Mouse (Mus musculus) myocyte (in vitro differentiated cells): ENCODE results near the gene Apobr.

Experiments used
- MAX ChIP-seq: IDR thresholded peaks from one replicate; pipeline ENCODE4 v1.6.1; 2011; ENCODE audit warnings: low read depth, mild to moderate bottlenecking, control low read depth
- POLR2A ChIP-seq: IDR thresholded peaks from one replicate; pipeline ENCODE4 v1.6.1; 2011; ENCODE audit warnings: low read depth, mild to moderate bottlenecking, control low read depth, moderate library complexity; ENCODE audit not compliant: insufficient read length
- SRF ChIP-seq: IDR thresholded peaks from one replicate; pipeline ENCODE4 v1.6.1; 2011; ENCODE audit warnings: low read depth; ENCODE audit not compliant: control insufficient read depth, insufficient read length
- TCF12 ChIP-seq: IDR thresholded peaks from one replicate; pipeline ENCODE4 v1.6.1; 2011; ENCODE audit warnings: mild to moderate bottlenecking, control low read depth; ENCODE audit not compliant: poor library complexity, insufficient read depth, severe bottlenecking
- TCF3 ChIP-seq: IDR thresholded peaks from one replicate; pipeline ENCODE4 v1.6.1; 2011; ENCODE audit warnings: low read depth, control low read depth; ENCODE audit not compliant: insufficient read length
- USF1 ChIP-seq: IDR thresholded peaks from one replicate; pipeline ENCODE4 v1.6.1; 2011; ENCODE audit warnings: low read depth, mild to moderate bottlenecking, control low read depth, moderate library complexity

GRCm38 (mm10) chr7:126596414-126596813, 11.7 kb downstream of the Apobr start:
- no peak for TF ChIP-seq POLR2A
- no peak for TF ChIP-seq SRF
- TF ChIP-seq TCF3: no peak
- no peak for TF ChIP-seq TCF12
- TF ChIP-seq USF1: no peak
- TF ChIP-seq MAX: no peak
